Mouse (Mus musculus) neural tube, embryonic 11.5 days (tissue): ENCODE data around the gene 1700092M07Rik. TPM values are rescaled to one million over a fixed set of nuclear protein-coding genes. Genes with fewer than 3 reads are reported as not detected.

Experiments used
- ATAC-seq: fragments of 200-750 bp; cut with Nextera tagmentation; 2 replicates; pipeline ENCODE4 v1.8.0; 2017; ENCODE audit warnings: moderate number of reproducible peaks, mild to moderate bottlenecking, moderate TSS enrichment, moderate library complexity; ENCODE audit not compliant: insufficient read depth, low FRiP score, low TSS enrichment
- DNase-seq: peaks from one replicate; pipeline ENCODE4 v3.0.0-alpha.2; 2015; ENCODE audit warnings: low spot score
- H3K27ac ChIP-seq: fragments of 300-500 bp; sonication (generic); 2 replicates; pipeline ENCODE4 v1.5.1; 2014; ENCODE audit warnings: low read depth, mild to moderate bottlenecking, low read length
- H3K27me3 ChIP-seq: fragments of 300-500 bp; sonication (generic); 2 replicates; pipeline ENCODE4 v1.6.1; 2014; ENCODE audit warnings: mild to moderate bottlenecking, low read length, mixed read lengths; ENCODE audit not compliant: control insufficient read depth, insufficient read depth
- H3K36me3 ChIP-seq: fragments of 300-500 bp; sonication (generic); 2 replicates; pipeline ENCODE4 v1.6.1; 2014; ENCODE audit warnings: mild to moderate bottlenecking, low read length, moderate library complexity, mixed read lengths; ENCODE audit not compliant: control insufficient read depth, insufficient read depth
- H3K4me1 ChIP-seq: fragments of 300-500 bp; sonication (generic); 2 replicates; pipeline ENCODE4 v1.6.1; 2014; ENCODE audit warnings: low read length, mixed read lengths; ENCODE audit not compliant: control insufficient read depth, insufficient read depth
- H3K4me2 ChIP-seq: fragments of 300-500 bp; sonication (generic); 2 replicates; pipeline ENCODE4 v1.6.1; 2014; ENCODE audit warnings: low read depth, mild to moderate bottlenecking, moderate library complexity
- H3K4me3 ChIP-seq: fragments of 300-500 bp; sonication (generic); 2 replicates; pipeline ENCODE4 v1.5.1; 2014; ENCODE audit warnings: low read depth, low read length
- H3K9ac ChIP-seq: fragments of 300-500 bp; sonication (generic); 2 replicates; pipeline ENCODE4 v1.6.1; 2014; ENCODE audit warnings: mild to moderate bottlenecking, low read length
- H3K9me3 ChIP-seq: fragments of 300-500 bp; sonication (generic); 2 replicates; pipeline ENCODE4 v1.6.1; 2016; ENCODE audit warnings: low read length; ENCODE audit not compliant: control insufficient read depth
- WGBS: fragments of 180-500 bp; shearing (Covaris S2); extraction: QIAGEN DNeasy Blood & Tissue Kit; methylation state at CpG from one replicate; pipeline ENCODE4 v1.1.7; 2014; 5-methylcytosine and 5-hydroxymethylcytosine counted together
- polyA plus RNA-seq: library from polyadenylated mRNA; unstranded; fragments of >200 nt; fragmentation: Nextera tagmentation; extraction: Ambion mirVana; gene quantifications from 2 replicates; pipeline ENCODE4 v1.2.1, GENCODE M21; 2014

Gene 1700092M07Rik
- polyA plus RNA-seq, 1 experiment from 2014 or later, result 2.1 TPM

- Histone ChIP-seq H3K9ac (no peak overlapping the region), H3K4me1 (no peaks in the 10 kb centered on the region; the same call in 1 of the 2 replicates), H3K9me3 (no peaks in the 10 kb centered on the region), H3K4me2 (no peak overlapping the region), H3K36me3 (peaks cover 18% of the 10 kb centered on the region), H3K27ac (no peak overlapping the region), H3K27me3 (no peaks in the 10 kb centered on the region), H3K4me3 (no peak overlapping the region)
- WGBS, result 84% methylated on average over 7 of the region's 7 CpGs
- DNase-seq, result no peak
- no peak for ATAC-seq
These were observed 34.3 kb upstream of the 1700092M07Rik start for GRCm38 (mm10) chr19:8706132-8706667.

- WGBS, result 98% methylated on average over 7 of the region's 7 CpGs
- no peak overlapping the region for H3K27ac ChIP-seq
- no peak overlapping the region for H3K4me3 ChIP-seq
- ATAC-seq (no peak), DNase-seq (no peak)
- no peaks in the 10 kb centered on the region for H3K9me3 ChIP-seq
- no peaks in the 10 kb centered on the region for H3K27me3 ChIP-seq
- H3K36me3 ChIP-seq, result peaks cover 20% of the 10 kb centered on the region
- H3K4me1 ChIP-seq, result peaks cover 6% of the 10 kb centered on the region
- H3K4me2 ChIP-seq, result no peak overlapping the region
- H3K9ac ChIP-seq, result no peak overlapping the region
These were observed 33.6 kb upstream of the 1700092M07Rik start for GRCm38 (mm10) chr19:8706930-8707329.

- no peak for DNase-seq
- H3K36me3 ChIP-seq, result peaks cover 20% of the 10 kb centered on the region
- no peak overlapping the region for H3K27ac ChIP-seq
- no peaks in the 10 kb centered on the region for H3K9me3 ChIP-seq
- no peak overlapping the region for H3K4me2 ChIP-seq
- H3K4me3 ChIP-seq, result no peak overlapping the region
- H3K9ac ChIP-seq, result no peak overlapping the region
- H3K4me1 ChIP-seq, result peaks cover 11% of the 10 kb centered on the region
- no peak for ATAC-seq
- WGBS, result 93% methylated on average over 8 of the region's 8 CpGs
- H3K27me3 ChIP-seq, result no peaks in the 10 kb centered on the region
These were observed 31.6 kb upstream of the 1700092M07Rik start for GRCm38 (mm10) chr19:8708954-8709353.

- Histone ChIP-seq H3K4me1 (peaks cover 15% of the 10 kb centered on the region), H3K4me2 (no peak overlapping the region), H3K27ac (no peak overlapping the region), H3K9me3 (no peaks in the 10 kb centered on the region), H3K27me3 (no peaks in the 10 kb centered on the region), H3K4me3 (no peak overlapping the region), H3K36me3 (peaks cover 20% of the 10 kb centered on the region), H3K9ac (no peak overlapping the region)
- 95% methylated on average over 2 of the region's 2 CpGs for WGBS
- DNase-seq, result no peak
- no peak for ATAC-seq
These were observed 30.5 kb upstream of the 1700092M07Rik start for GRCm38 (mm10) chr19:8710057-8710456.

GRCm38 (mm10) chr19:8711506-8711905 lies 29.0 kb upstream of the 1700092M07Rik start:
- H3K27me3 ChIP-seq, result no peaks in the 10 kb centered on the region
- H3K4me2 ChIP-seq, result peak overlapping the region; percentile 74
- H3K4me1 ChIP-seq, result peaks cover 15% of the 10 kb centered on the region
- no peaks in the 10 kb centered on the region for H3K9me3 ChIP-seq
- no peak for ATAC-seq
- peak overlapping the region; percentile 91; the same call in 1 of the 2 replicates for H3K4me3 ChIP-seq
- WGBS, result 81% methylated on average over 4 of the region's 4 CpGs
- no peak overlapping the region for H3K27ac ChIP-seq
- DNase-seq, result no peak
- H3K9ac ChIP-seq, result 0 out of 2 replicates have a peak overlapping the region, but pooled peaks have one; percentile 94
- peaks cover 20% of the 10 kb centered on the region for H3K36me3 ChIP-seq

GRCm38 (mm10) chr19:8711949-8712869 lies 28.3 kb upstream of the 1700092M07Rik start:
- H3K4me1 ChIP-seq, result peaks cover 15% of the 10 kb centered on the region
- peak overlapping the region; percentile 91 for H3K4me3 ChIP-seq
- H3K4me2 ChIP-seq, result peak overlapping the region; percentile 74
- H3K9me3 ChIP-seq, result no peaks in the 10 kb centered on the region
- ATAC-seq, result no peak
- H3K27ac ChIP-seq, result peak overlapping the region; percentile 88
- 63% methylated on average over 10 of the region's 10 CpGs for WGBS
- no peak for DNase-seq
- H3K27me3 ChIP-seq, result no peaks in the 10 kb centered on the region
- peak overlapping the region; percentile 94 for H3K9ac ChIP-seq
- peaks cover 20% of the 10 kb centered on the region for H3K36me3 ChIP-seq

GRCm38 (mm10) chr19:8712870-8713305 lies 27.6 kb upstream of the 1700092M07Rik start:
- peak; percentile 80 for ATAC-seq
- Histone ChIP-seq H3K4me1 (peaks cover 15% of the 10 kb centered on the region), H3K4me3 (peak overlapping the region; percentile 91), H3K36me3 (peaks cover 16% of the 10 kb centered on the region), H3K9ac (peak overlapping the region; percentile 94), H3K9me3 (no peaks in the 10 kb centered on the region), H3K27ac (peak overlapping the region; percentile 88), H3K4me2 (peak overlapping the region; percentile 74), H3K27me3 (no peaks in the 10 kb centered on the region)
- under 1% methylated on average over 13 of the region's 13 CpGs for WGBS
- DNase-seq, result peak; percentile 90

GRCm38 (mm10) chr19:8713306-8713996 lies 27.1 kb upstream of the 1700092M07Rik start:
- Histone ChIP-seq H3K4me1 (peaks cover 15% of the 10 kb centered on the region), H3K36me3 (peaks cover 10% of the 10 kb centered on the region), H3K9me3 (no peaks in the 10 kb centered on the region), H3K27me3 (no peaks in the 10 kb centered on the region), H3K4me3 (peak overlapping the region; percentile 91), H3K4me2 (peak overlapping the region; percentile 74), H3K27ac (peak overlapping the region; percentile 88), H3K9ac (peak overlapping the region; percentile 94)
- ATAC-seq (peak; percentile 93), DNase-seq (peak; percentile 92)
- WGBS, result under 1% methylated on average over 44 of the region's 51 CpGs
